Mouse (Mus musculus): ENCODE data around the gene Prelid1.

The Prelid1 gene

GRCm38 (mm10) chr13:55329683-55330566, 9.6 kb downstream of the Prelid1 start, which contains the start of gene Mxd3:
TSS of gene Mxd3 (minus strand) at chr13:55329823.
- intact Hi-C loops (cut with DNase I), result loop anchor here (5.0 kb wide), 1 partner anchor 32 kb away; the partner anchor contains the start of gene Lman2

- intact Hi-C loops (cut with DNase I), result no loop called here
Observed at GRCm38 (mm10) chr13:55330567-55331400, 10.5 kb downstream of the Prelid1 start.

- intact Hi-C loops (cut with DNase I), result no loop called here
Observed at GRCm38 (mm10) chr13:55332331-55332730, 12.0 kb downstream of the Prelid1 start.

GRCm38 (mm10) chr13:55335701-55336100, 15.4 kb downstream of the Prelid1 start:
- intact Hi-C loops (cut with DNase I), result loop anchor here (5.0 kb wide), 1 partner anchor 42 kb away; no protein-coding TSS in a partner anchor

GRCm38 (mm10) chr13:55337341-55337975, 17.2 kb downstream of the Prelid1 start:
- intact Hi-C loops (cut with DNase I), result loop anchor here (5.0 kb wide), 1 partner anchor 40 kb away; no protein-coding TSS in a partner anchor

- intact Hi-C loops (cut with DNase I), result loop anchor here (5.0 kb wide), 1 partner anchor 39 kb away; no protein-coding TSS in a partner anchor
Observed at GRCm38 (mm10) chr13:55338131-55339054, 18.1 kb downstream of the Prelid1 start.

GRCm38 (mm10) chr13:55339259-55339658, 19.0 kb downstream of the Prelid1 start:
- intact Hi-C loops (cut with DNase I), result loop anchor here (5.0 kb wide), 1 partner anchor 38 kb away; no protein-coding TSS in a partner anchor

GRCm38 (mm10) chr13:55342469-55342868, 22.2 kb downstream of the Prelid1 start:
- intact Hi-C loops (cut with DNase I), result no loop called here

GRCm38 (mm10) chr13:55344286-55344685, 24.0 kb downstream of the Prelid1 start:
- intact Hi-C loops (cut with DNase I), result no loop called here

GRCm38 (mm10) chr13:55346745-55347144, 26.4 kb downstream of the Prelid1 start:
- intact Hi-C loops (cut with DNase I), result no loop called here

- intact Hi-C loops (cut with DNase I), result loop anchor here (5.0 kb wide), 1 partner anchor 34 kb away; the partner anchor contains the start of gene Mxd3
Observed at GRCm38 (mm10) chr13:55361145-55361544, 40.8 kb downstream of the Prelid1 start.

GRCm38 (mm10) chr13:55361974-55362452, 41.7 kb downstream of the Prelid1 start:
- intact Hi-C loops (cut with DNase I), result loop anchor here (5.0 kb wide), 1 partner anchor 35 kb away; the partner anchor contains the start of gene Mxd3

GRCm38 (mm10) chr13:55362453-55363060, 42.3 kb downstream of the Prelid1 start, which contains the start of gene Lman2:
TSS of gene Lman2 (minus strand) at chr13:55362783.
- intact Hi-C loops (cut with DNase I), result loop anchor here (5.0 kb wide), 1 partner anchor 35 kb away; the partner anchor contains the start of gene Mxd3

- intact Hi-C loops (cut with DNase I), result no loop called here
Observed at GRCm38 (mm10) chr13:55368401-55368800, 48.1 kb downstream of the Prelid1 start.

GRCm38 (mm10) chr13:55369531-55370114, 49.3 kb downstream of the Prelid1 start, which contains the start of gene Rgs14:
TSS of gene Rgs14 (plus strand) at chr13:55369732.
- intact Hi-C loops (cut with DNase I), result no loop called here

GRCm38 (mm10) chr13:55370234-55370633, 49.9 kb downstream of the Prelid1 start:
- intact Hi-C loops (cut with DNase I), result no loop called here

GRCm38 (mm10) chr13:55371007-55371681, 50.8 kb downstream of the Prelid1 start:
- intact Hi-C loops (cut with DNase I), result no loop called here

- intact Hi-C loops (cut with DNase I), result no loop called here
Observed at GRCm38 (mm10) chr13:55371740-55372139, 51.4 kb downstream of the Prelid1 start.
